Mouse (Mus musculus) CH12.LX (cell line): ENCODE measurements around the gene Gpat3. TPM values are rescaled to one million over a fixed set of nuclear protein-coding genes. Genes with fewer than 3 reads are reported as not detected.

Experiments
- DNase-seq: peaks from one replicate; pipeline ENCODE4 v3.0.0-alpha.2; 2013; ENCODE audit errors: extremely low read depth
- H3K27ac ChIP-seq: 2 replicates; pipeline ENCODE4 v1.5.1; 2012; ENCODE audit warnings: low read depth, mild to moderate bottlenecking, control low read depth, moderate library complexity; ENCODE audit not compliant: insufficient read depth
- H3K27me3 ChIP-seq: replicated peaks from 2 replicates; pipeline ENCODE3; 2012; ENCODE audit warnings: inconsistent platforms
- H3K36me3 ChIP-seq, 2 experiments: replicated peaks in 1 of 2; 2 replicates each; pipeline versions ENCODE3 to v1.6.1; 2012; ENCODE audit warnings: inconsistent platforms in 1 of 2, low read length in 1 of 2, mild to moderate bottlenecking in 1 of 2, mixed read lengths in 1 of 2, moderate library complexity in 1 of 2; ENCODE audit not compliant: control insufficient read depth in 1 of 2, insufficient read depth in 1 of 2
- H3K4me1 ChIP-seq, 2 experiments: 2 replicates each; pipeline ENCODE4 v1.6.1; 2012; ENCODE audit warnings: inconsistent platforms in 1 of 2, moderate library complexity in 1 of 2; ENCODE audit not compliant: insufficient read depth in 2 of 2, control insufficient read depth in 1 of 2
- H3K4me2 ChIP-seq: 2 replicates; pipeline ENCODE4 v1.6.1; 2012; ENCODE audit warnings: low read depth, mild to moderate bottlenecking, control low read depth; ENCODE audit not compliant: poor library complexity, insufficient read depth, severe bottlenecking
- H3K4me3 ChIP-seq, 3 experiments: fragments of 150-350 bp in 1 of 3; sonication (generic) in 1 of 3; replicated peaks in 1 of 3; 2 replicates each; pipeline versions ENCODE3 to v1.5.1; 2011 to 2012; ENCODE audit warnings: low read depth in 2 of 3, low read length in 2 of 3, mild to moderate bottlenecking in 2 of 3, moderate library complexity in 2 of 3, control low read depth in 1 of 3, improper control_type of control experiment in 1 of 3, inconsistent platforms in 1 of 3, mixed read lengths in 1 of 3; ENCODE audit not compliant: poor library complexity in 1 of 3
- H3K79me2 ChIP-seq: replicated peaks from 2 replicates; pipeline ENCODE4 v1.6.1; 2012; ENCODE audit warnings: mild to moderate bottlenecking, moderate library complexity; ENCODE audit not compliant: control insufficient read depth, poor library complexity, insufficient read depth, severe bottlenecking; ENCODE audit errors: extremely low read depth
- H3K9ac ChIP-seq: 2 replicates; pipeline ENCODE4 v1.6.1; 2012; ENCODE audit warnings: low read depth, mild to moderate bottlenecking, control low read depth, moderate library complexity; ENCODE audit not compliant: insufficient read depth
- H3K9me3 ChIP-seq: replicated peaks from 2 replicates; pipeline ENCODE3; 2012; ENCODE audit warnings: low read length, inconsistent platforms, mixed read lengths
- BHLHE40 ChIP-seq: IDR thresholded peaks from 2 replicates; pipeline ENCODE4 v1.6.1; 2011; ENCODE audit warnings: mild to moderate bottlenecking, low read depth, low read length, improper control_type of control experiment
- CHD1 ChIP-seq: IDR thresholded peaks from 2 replicates; pipeline ENCODE4 v1.6.1; 2012; ENCODE audit warnings: low read depth, low read length, improper control_type of control experiment, inconsistent platforms
- CHD2 ChIP-seq: IDR thresholded peaks from 2 replicates; pipeline ENCODE4 v1.6.1; 2011; ENCODE audit warnings: low read length, improper control_type of control experiment
- CTCF ChIP-seq, 2 experiments: IDR thresholded peaks in 1 of 2; conservative IDR thresholded peaks in 1 of 2; 2 replicates each; pipeline ENCODE4 v1.5.1; 2011 to 2012; ENCODE audit warnings: low read depth in 2 of 2, low read length in 2 of 2, improper control_type of control experiment in 1 of 2, inconsistent platforms in 1 of 2, mild to moderate bottlenecking in 1 of 2, moderate library complexity in 1 of 2
- E2F4 ChIP-seq: IDR thresholded peaks from 2 replicates; pipeline ENCODE4 v1.6.1; 2011; ENCODE audit warnings: low read depth, low read length, improper control_type of control experiment; ENCODE audit not compliant: insufficient replicate concordance
- ELF1 ChIP-seq: IDR thresholded peaks from 2 replicates; pipeline ENCODE4 v1.6.1; 2014; ENCODE audit warnings: low read depth, mild to moderate bottlenecking, inconsistent platforms, low read length, improper control_type of control experiment
- EP300 ChIP-seq: IDR thresholded peaks from 2 replicates; pipeline ENCODE4 v1.6.1; 2011; ENCODE audit warnings: low read length, improper control_type of control experiment
- ETS1 ChIP-seq: conservative IDR thresholded peaks from 2 replicates; pipeline ENCODE4 v1.6.1; 2012; ENCODE audit warnings: low read depth, mild to moderate bottlenecking, inconsistent platforms, low read length, improper control_type of control experiment, moderate library complexity
- GABPA ChIP-seq: IDR thresholded peaks from 2 replicates; pipeline ENCODE4 v1.6.1; 2012; ENCODE audit warnings: low read depth, low read length, improper control_type of control experiment, inconsistent platforms; ENCODE audit not compliant: insufficient replicate concordance
- HCFC1 ChIP-seq: IDR thresholded peaks from 2 replicates; pipeline ENCODE4 v1.6.1; 2012; ENCODE audit warnings: low read depth, mild to moderate bottlenecking, inconsistent platforms, low read length, improper control_type of control experiment
- IRF4 ChIP-seq: IDR thresholded peaks from 2 replicates; pipeline ENCODE4 v1.6.1; 2014; ENCODE audit warnings: low read depth, mild to moderate bottlenecking, inconsistent platforms, low read length, improper control_type of control experiment
- JUN ChIP-seq: IDR thresholded peaks from 2 replicates; pipeline ENCODE4 v1.6.1; 2011; ENCODE audit warnings: low read depth, mild to moderate bottlenecking, low read length, improper control_type of control experiment, moderate library complexity; ENCODE audit not compliant: insufficient read depth
- JUND ChIP-seq: conservative IDR thresholded peaks from 2 replicates; pipeline ENCODE4 v1.6.1; 2011; ENCODE audit warnings: low read depth, low read length, improper control_type of control experiment
- KAT2A ChIP-seq: IDR thresholded peaks from 2 replicates; pipeline ENCODE4 v1.6.1; 2012; ENCODE audit warnings: low read length, improper control_type of control experiment, inconsistent platforms; ENCODE audit not compliant: insufficient replicate concordance
- MAFK ChIP-seq: IDR thresholded peaks from 2 replicates; pipeline ENCODE4 v1.6.1; 2011; ENCODE audit warnings: low read length, improper control_type of control experiment; ENCODE audit not compliant: insufficient replicate concordance
- MAX ChIP-seq: IDR thresholded peaks from 2 replicates; pipeline ENCODE4 v1.6.1; 2011; ENCODE audit warnings: low read length, improper control_type of control experiment
- MAZ ChIP-seq: IDR thresholded peaks from 2 replicates; pipeline ENCODE4 v1.6.1; 2012; ENCODE audit warnings: low read depth, mild to moderate bottlenecking, inconsistent platforms, low read length, improper control_type of control experiment, moderate library complexity
- MEF2A ChIP-seq: IDR thresholded peaks from 2 replicates; pipeline ENCODE4 v1.6.1; 2014; ENCODE audit warnings: low read depth, mild to moderate bottlenecking, inconsistent platforms, low read length, improper control_type of control experiment, borderline replicate concordance
- MXI1 ChIP-seq: IDR thresholded peaks from 2 replicates; pipeline ENCODE4 v1.6.1; 2011; ENCODE audit warnings: mild to moderate bottlenecking, low read depth, low read length, improper control_type of control experiment
- MYC ChIP-seq: IDR thresholded peaks from 2 replicates; pipeline ENCODE4 v1.6.1; 2011; ENCODE audit warnings: low read depth, mild to moderate bottlenecking, improper control_type of control experiment, low read length
- NELFE ChIP-seq: IDR thresholded peaks from 2 replicates; pipeline ENCODE4 v1.6.1; 2011; ENCODE audit warnings: low read depth, low read length, improper control_type of control experiment
- NRF1 ChIP-seq: IDR thresholded peaks from 2 replicates; pipeline ENCODE4 v1.6.1; 2014; ENCODE audit warnings: low read depth, mild to moderate bottlenecking, inconsistent platforms, low read length, improper control_type of control experiment, moderate library complexity
- PAX5 ChIP-seq: IDR thresholded peaks from 2 replicates; pipeline ENCODE4 v1.6.1; 2012; ENCODE audit warnings: low read length, inconsistent platforms, mixed read lengths
- POLR2A ChIP-seq: IDR thresholded peaks from 2 replicates; pipeline ENCODE4 v1.6.1; 2011; ENCODE audit warnings: low read depth, mild to moderate bottlenecking, improper control_type of control experiment, low read length
- POLR2AphosphoS2 ChIP-seq: IDR thresholded peaks from 2 replicates; pipeline ENCODE4 v1.6.1; 2011; ENCODE audit warnings: low read depth, low read length, improper control_type of control experiment
- RAD21 ChIP-seq: IDR thresholded peaks from 2 replicates; pipeline ENCODE4 v1.6.1; 2011; ENCODE audit warnings: low read depth, mild to moderate bottlenecking, low read length, improper control_type of control experiment, moderate library complexity
- RCOR1 ChIP-seq: conservative IDR thresholded peaks from 2 replicates; pipeline ENCODE4 v1.6.1; 2012; ENCODE audit warnings: low read depth, mild to moderate bottlenecking, inconsistent platforms, low read length, improper control_type of control experiment
- SIN3A ChIP-seq: IDR thresholded peaks from 2 replicates; pipeline ENCODE4 v1.6.1; 2012; ENCODE audit warnings: low read length, improper control_type of control experiment, inconsistent platforms
- SMC3 ChIP-seq: IDR thresholded peaks from 2 replicates; pipeline ENCODE4 v1.6.1; 2011; ENCODE audit warnings: low read depth, low read length, improper control_type of control experiment
- TBP ChIP-seq: conservative IDR thresholded peaks from 2 replicates; pipeline ENCODE4 v1.6.1; 2011; ENCODE audit warnings: low read depth, low read length, improper control_type of control experiment
- TCF12 ChIP-seq: IDR thresholded peaks from 2 replicates; pipeline ENCODE4 v1.6.1; 2014; ENCODE audit warnings: low read depth, mild to moderate bottlenecking, inconsistent platforms, low read length, improper control_type of control experiment
- UBTF ChIP-seq: IDR thresholded peaks from 2 replicates; pipeline ENCODE4 v1.6.1; 2012; ENCODE audit warnings: low read depth, mild to moderate bottlenecking, inconsistent platforms, low read length, improper control_type of control experiment, moderate library complexity
- USF1 ChIP-seq: IDR thresholded peaks from 2 replicates; pipeline ENCODE4 v1.6.1; 2014; ENCODE audit warnings: low read depth, mild to moderate bottlenecking, inconsistent platforms, low read length, improper control_type of control experiment
- USF2 ChIP-seq: conservative IDR thresholded peaks from 2 replicates; pipeline ENCODE4 v1.6.1; 2011; ENCODE audit warnings: low read depth, low read length, improper control_type of control experiment
- ZC3H11A ChIP-seq: IDR thresholded peaks from 2 replicates; pipeline ENCODE4 v1.6.1; 2012; ENCODE audit warnings: low read depth, mild to moderate bottlenecking, inconsistent platforms, low read length, improper control_type of control experiment
- ZKSCAN1 ChIP-seq: IDR thresholded peaks from 2 replicates; pipeline ENCODE4 v1.6.1; 2012; ENCODE audit warnings: low read depth, inconsistent platforms, low read length, improper control_type of control experiment, borderline replicate concordance
- ZMIZ1 ChIP-seq: IDR thresholded peaks from 2 replicates; pipeline ENCODE4 v1.6.1; 2012; ENCODE audit warnings: low read depth, mild to moderate bottlenecking, inconsistent platforms, low read length, improper control_type of control experiment
- ZNF384 ChIP-seq: IDR thresholded peaks from 2 replicates; pipeline ENCODE4 v1.6.1; 2012; ENCODE audit warnings: low read depth, low read length, improper control_type of control experiment, inconsistent platforms
- dilution Hi-C: fragments of 300-500 bp; cut with MboI; formaldehyde crosslinking; loops from 2 replicates; pipeline ENCODE4 v1.14.3; 2020; ENCODE audit warnings: low sequenced_read_pairs; ENCODE audit not compliant: extremely low pct_unique_long_range_greater_than_20kb, extremely low pct_ligation_motif_present
- in situ Hi-C: fragments of 300-500 bp; cut with MboI; formaldehyde crosslinking; loops from 3 replicates; pipeline ENCODE4 v1.14.3; 2019; ENCODE audit warnings: low sequenced_read_pairs, low pct_ligation_motif_present, low pct_unique_long_range_greater_than_20kb, mixed read lengths
- polyA plus RNA-seq: library from polyadenylated mRNA; unstranded; fragments of >175 nt; gene quantifications from 2 replicates; pipeline ENCODE4 v1.2.1, GENCODE M21; 2012; ENCODE audit warnings: low read depth; ENCODE audit not compliant: insufficient read length
- total RNA-seq, 2 experiments: library from RNA; depleted of rRNA; stranded (reverse); fragments of 300-350 nt in 1 of 2; fragments of >200 nt in 1 of 2; gene quantifications; 2 replicates each; pipeline ENCODE4 v1.2.3; 2012 to 2014

Gene Gpat3
- total and polyA plus RNA-seq, 3 experiments: 0.68 to 1.5 (median 1.2) TPM

GRCm38 (mm10) chr5:100820483-100821184 lies 24.9 kb upstream of the Gpat3 start, which contains the start of gene Abraxas1:
Gene Abraxas1, minus strand, starts transcription at chr5:100820965.
- peak within 1 kb of the TSS; percentile 60 for H3K27ac ChIP-seq
- in situ Hi-C loops: no loop called here

DNA sequence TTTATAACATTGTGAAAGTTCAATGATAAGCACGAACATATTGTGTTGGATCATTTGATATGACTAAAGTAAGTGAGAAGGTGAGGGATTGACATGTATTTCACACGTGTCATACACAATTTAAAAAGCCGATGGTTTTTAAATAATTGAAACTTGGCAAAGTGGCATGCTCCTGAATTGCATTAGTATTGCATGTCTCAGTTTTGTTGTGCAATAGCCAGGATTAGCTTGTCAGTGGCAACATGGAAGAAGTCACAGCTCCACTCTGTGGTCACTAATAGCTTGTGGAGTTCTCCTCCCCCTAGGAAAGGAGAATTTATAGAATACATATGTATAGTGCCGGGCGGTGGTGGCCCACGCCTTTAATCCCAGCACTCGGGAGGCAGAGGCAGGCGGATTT lies 24.1 kb upstream of the Gpat3 start:
- peaks cover 3% of the 10 kb centered on the region for H3K9me3 ChIP-seq
- H3K4me1 ChIP-seq: peaks cover 2 to 17% of the 10 kb centered on the region in 2 experiments; a peak in 2 of 4 replicates
- peaks cover 12 to 21% of the 10 kb centered on the region in 2 experiments for H3K36me3 ChIP-seq
- H3K27me3 ChIP-seq: no peaks in the 10 kb centered on the region
- in situ Hi-C loops: no loop called here
- peak overlapping the region; percentile 100; the same call in 1 of the 2 replicates for H3K9ac ChIP-seq
- peak overlapping the region; percentile 41; the same call in 1 of the 2 replicates for H3K4me2 ChIP-seq
- peaks cover 25% of the 10 kb centered on the region for H3K79me2 ChIP-seq
- no peak for TF ChIP-seq ZKSCAN1
- peak overlapping the region in 2 of 3 experiments; percentile 48 to 97 for H3K4me3 ChIP-seq
- no peak overlapping the region for H3K27ac ChIP-seq
- dilution Hi-C loops: no loop called here
- DNase-seq: no peak

More at GRCm38 (mm10) chr5:100820483-100821184, 24.9 kb upstream of the Gpat3 start, which contains the start of gene Abraxas1:
- peak within 1 kb of the TSS; percentile 88 to 98 (median 97) for H3K4me3 ChIP-seq
- H3K4me2 ChIP-seq: peak within 1 kb of the TSS; percentile 82
- peaks cover 15 to 29% of the 10 kb centered on the region in 2 experiments for H3K36me3 ChIP-seq
- H3K4me1 ChIP-seq: peaks cover 2 to 17% of the 10 kb centered on the region in 2 experiments; a peak in 2 of 4 replicates
- no peaks in the 10 kb centered on the region for H3K27me3 ChIP-seq
- peak within 1 kb of the TSS; percentile 100 for H3K9ac ChIP-seq
- peak; percentile 86 for DNase-seq
- peaks cover 25% of the 10 kb centered on the region for H3K79me2 ChIP-seq
- TF ChIP-seq JUN: no peak
- TF ChIP-seq MYC: 0 out of 2 replicates have a peak, but pooled peaks have one; percentile 54
- no peak for TF ChIP-seq USF1
- peak; percentile 44; the same call in 1 of the 2 replicates for TF ChIP-seq UBTF
- TF ChIP-seq MXI1: peak; percentile 86
- no peak for TF ChIP-seq USF2
- peak; percentile 97 for TF ChIP-seq NELFE
- no peak for TF ChIP-seq MAFK
- TF ChIP-seq TBP: peak; percentile 81
- TF ChIP-seq KAT2A: peak; percentile 70; the same call in 1 of the 2 replicates
- TF ChIP-seq IRF4: no peak
- TF ChIP-seq SIN3A: peak; percentile 81
- peak; percentile 12; the same call in 1 of the 2 replicates for TF ChIP-seq BHLHE40
- 0 out of 2 replicates have a peak, but pooled peaks have one; percentile 57 for TF ChIP-seq RCOR1
- peak; percentile 81; the same call in 1 of the 2 replicates for TF ChIP-seq MAZ
- no peak for TF ChIP-seq SMC3
- TF ChIP-seq ELF1: peak; percentile 48
- TF ChIP-seq ZNF384: 0 out of 2 replicates have a peak, but pooled peaks have one; percentile 10
- TF ChIP-seq MAX: peak; percentile 92
- TF ChIP-seq EP300: 0 out of 2 replicates have a peak, but pooled peaks have one; percentile 22
- TF ChIP-seq E2F4: peak; percentile 53; the same call in 1 of the 2 replicates
- no peak; the same call in 1 of the 2 replicates for TF ChIP-seq ETS1
- TF ChIP-seq TCF12: peak; percentile 94
- no peak for TF ChIP-seq RAD21
- TF ChIP-seq POLR2AphosphoS2: peak; percentile 95; the same call in 1 of the 2 replicates
- no peak for TF ChIP-seq ZC3H11A
- peak; percentile 97 for TF ChIP-seq POLR2A
- no peak for TF ChIP-seq PAX5
- no peak for TF ChIP-seq JUND
- no peak for TF ChIP-seq ZKSCAN1
- TF ChIP-seq HCFC1: peak; percentile 74
- TF ChIP-seq MEF2A: peak; percentile 71
- peak; percentile 97 for TF ChIP-seq ZMIZ1
- TF ChIP-seq NRF1: peak; percentile 92
- TF ChIP-seq CHD2: 0 out of 2 replicates have a peak, but pooled peaks have one; percentile 18
- TF ChIP-seq GABPA: no peak
- TF ChIP-seq CHD1: peak; percentile 89
- TF ChIP-seq CTCF (conservative IDR thresholded peaks at IDR 0.05 in 1 of 2, IDR thresholded peaks at IDR 0.05 in 1 of 2; ENCODE audit: low read depth in 2 of 2, low read length in 2 of 2): no peak
- H3K9me3 ChIP-seq: peaks cover 3% of the 10 kb centered on the region
- dilution Hi-C loops: no loop called here
